Mouse (Mus musculus) embryo, embryonic 9.5 days (tissue): ENCODE results near the gene Avpi1.

Experiments used
- DNase-seq: peaks from one replicate; pipeline ENCODE4 v3.0.0-alpha.2; 2017; ENCODE audit errors: extremely low spot score

The Avpi1 gene

GRCm38 (mm10) chr19:42144541-42145167 is 15.8 kb upstream of the Avpi1 start:
- peak; percentile 74 for DNase-seq

GRCm38 (mm10) chr19:42144067-42144466 is 15.2 kb upstream of the Avpi1 start:
- no peak for DNase-seq

GRCm38 (mm10) chr19:42142757-42143156 is 13.9 kb upstream of the Avpi1 start:
- DNase-seq: no peak

- no peak for DNase-seq
Measured at GRCm38 (mm10) chr19:42141998-42142397, 13.1 kb upstream of the Avpi1 start.

- DNase-seq: no peak
Measured at GRCm38 (mm10) chr19:42139724-42140517, 11.1 kb upstream of the Avpi1 start.

- DNase-seq: no peak
Measured at GRCm38 (mm10) chr19:42138517-42139285, 9.8 kb upstream of the Avpi1 start.

GRCm38 (mm10) chr19:42137167-42137672 is 8.4 kb upstream of the Avpi1 start:
- no peak for DNase-seq

- no peak for DNase-seq
Measured at GRCm38 (mm10) chr19:42136126-42136525, 7.3 kb upstream of the Avpi1 start.

- DNase-seq: no peak
Measured at GRCm38 (mm10) chr19:42135070-42135469, 6.2 kb upstream of the Avpi1 start.

- no peak for DNase-seq
Measured at GRCm38 (mm10) chr19:42131101-42131500, 2.2 kb upstream of the Avpi1 start.

GRCm38 (mm10) chr19:42130294-42130606 is 1.4 kb upstream of the Avpi1 start:
- no peak for DNase-seq

- no peak for DNase-seq
Measured at GRCm38 (mm10) chr19:42129509-42130293, 842 bp upstream of the Avpi1 start.

- no peak for DNase-seq
Measured at GRCm38 (mm10) chr19:42128052-42128740, 663 bp downstream of the Avpi1 start.

GRCm38 (mm10) chr19:42127024-42127423 is 1.8 kb downstream of the Avpi1 start:
- no peak for DNase-seq

- DNase-seq: no peak
Measured at GRCm38 (mm10) chr19:42126219-42126605, 2.6 kb downstream of the Avpi1 start.

- no peak for DNase-seq
Measured at GRCm38 (mm10) chr19:42125501-42126218, 3.2 kb downstream of the Avpi1 start.

GRCm38 (mm10) chr19:42124684-42125083 is 4.2 kb downstream of the Avpi1 start:
- no peak for DNase-seq

GRCm38 (mm10) chr19:42120451-42120850 is 8.4 kb downstream of the Avpi1 start:
- no peak for DNase-seq

GRCm38 (mm10) chr19:42118596-42118995 is 10.3 kb downstream of the Avpi1 start:
- no peak for DNase-seq

- DNase-seq: no peak
Measured at GRCm38 (mm10) chr19:42118142-42118541, 10.7 kb downstream of the Avpi1 start.
